Mouse (Mus musculus) liver, embryonic 13.5 days (tissue): ENCODE data around the gene Ppm1e. TPM values are rescaled to one million over a fixed set of nuclear protein-coding genes. Genes with fewer than 3 reads are reported as not detected.

Source experiments
- ATAC-seq: fragments of 200-750 bp; cut with Nextera tagmentation; 2 replicates; pipeline ENCODE4 v1.8.0; 2017; ENCODE audit warnings: low read depth, mild to moderate bottlenecking, moderate number of reproducible peaks, moderate library complexity
- DNase-seq: peaks from one replicate; pipeline ENCODE4 v3.0.0; 2022
- H3K27ac ChIP-seq: fragments of 300-500 bp; sonication (generic); 2 replicates; pipeline ENCODE4 v1.5.1; 2015; ENCODE audit warnings: moderate library complexity, mild to moderate bottlenecking, inconsistent platforms
- H3K27me3 ChIP-seq: fragments of 300-500 bp; sonication (generic); 2 replicates; pipeline ENCODE4 v1.6.1; 2015; ENCODE audit warnings: mild to moderate bottlenecking, inconsistent platforms
- H3K36me3 ChIP-seq: fragments of 300-500 bp; sonication (generic); 2 replicates; pipeline ENCODE4 v1.6.1; 2015; ENCODE audit warnings: mild to moderate bottlenecking, inconsistent platforms
- H3K4me1 ChIP-seq: fragments of 300-500 bp; sonication (generic); replicated peaks from 2 replicates; pipeline ENCODE4 v1.6.1; 2015; ENCODE audit warnings: inconsistent platforms
- H3K4me2 ChIP-seq: fragments of 300-500 bp; sonication (generic); 2 replicates; pipeline ENCODE4 v1.6.1; 2015; ENCODE audit warnings: inconsistent platforms, mild to moderate bottlenecking, moderate library complexity
- H3K4me3 ChIP-seq: fragments of 300-500 bp; sonication (generic); replicated peaks from 2 replicates; pipeline ENCODE4 v1.5.1; 2015; ENCODE audit warnings: mild to moderate bottlenecking, inconsistent platforms
- H3K9ac ChIP-seq: fragments of 300-500 bp; sonication (generic); 2 replicates; pipeline ENCODE4 v1.6.1; 2015; ENCODE audit warnings: mild to moderate bottlenecking, inconsistent platforms
- H3K9me3 ChIP-seq: fragments of 300-500 bp; sonication (generic); replicated peaks from 2 replicates; pipeline ENCODE4 v1.6.1; 2016; ENCODE audit warnings: inconsistent platforms
- WGBS: fragments of 180-500 bp; shearing (Covaris S2); methylation state at CpG from one replicate; pipeline ENCODE4 v1.1.7; 2015; ENCODE audit not compliant: insufficient replicate concordance; 5-methylcytosine and 5-hydroxymethylcytosine counted together
- polyA plus RNA-seq: library from polyadenylated mRNA; unstranded; fragments of >200 nt; fragmentation: Nextera tagmentation; extraction: Ambion mirVana; gene quantifications from 2 replicates; pipeline ENCODE4 v1.2.1, GENCODE M21; 2015

Ppm1e gene
- polyA plus RNA-seq, 1 experiment from 2014 or later: 1.8 TPM

DNA sequence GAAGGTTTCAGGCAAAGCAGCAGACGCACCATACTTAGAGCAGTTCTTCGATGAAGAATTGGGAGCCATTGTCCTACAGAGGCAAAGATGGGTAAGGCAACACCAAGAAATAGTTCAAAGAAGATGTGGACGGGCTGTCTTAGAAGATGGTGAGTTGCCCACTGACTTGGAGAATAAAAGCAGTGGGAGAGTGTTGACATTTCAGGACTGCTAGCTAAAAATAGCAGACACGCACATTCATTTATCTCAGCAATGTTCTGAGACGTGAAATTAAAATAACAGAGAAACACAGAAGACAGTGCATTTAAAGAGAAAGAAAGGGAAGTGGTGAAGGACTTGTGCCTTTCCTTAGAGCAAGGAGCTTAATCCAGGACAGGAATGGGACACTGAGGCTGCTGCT, 59.8 kb downstream of the Ppm1e start:
- Histone ChIP-seq H3K4me3 (no peak overlapping the region), H3K4me1 (peaks cover 8% of the 10 kb centered on the region), H3K4me2 (no peak overlapping the region), H3K9ac (no peak overlapping the region), H3K9me3 (no peaks in the 10 kb centered on the region), H3K27me3 (no peaks in the 10 kb centered on the region), H3K36me3 (no peaks in the 10 kb centered on the region), H3K27ac (no peak overlapping the region)
- ATAC-seq: no peak
- DNase-seq: no peak
- 66% methylated on average over 5 of the region's 5 CpGs for WGBS

DNA sequence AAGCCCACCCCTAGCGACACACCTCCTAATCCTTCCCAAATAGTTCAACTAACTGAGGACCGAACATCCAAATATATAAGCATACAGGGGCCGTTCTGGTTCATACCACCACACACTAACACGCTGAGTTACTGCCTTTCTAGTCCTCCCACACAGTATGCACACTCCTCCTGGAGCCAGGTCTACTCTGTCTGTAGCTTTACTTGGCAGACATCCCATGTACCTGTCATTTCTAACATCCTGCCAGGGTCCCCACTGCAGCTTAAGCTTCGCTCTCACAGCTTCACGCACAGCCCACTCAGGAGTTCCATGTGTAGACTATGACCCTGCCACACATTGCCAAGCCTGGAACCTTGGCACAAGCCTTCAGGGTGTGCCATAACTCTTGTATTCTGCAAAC, 62.4 kb downstream of the Ppm1e start:
- ATAC-seq: no peak
- DNase-seq: no peak

DNA sequence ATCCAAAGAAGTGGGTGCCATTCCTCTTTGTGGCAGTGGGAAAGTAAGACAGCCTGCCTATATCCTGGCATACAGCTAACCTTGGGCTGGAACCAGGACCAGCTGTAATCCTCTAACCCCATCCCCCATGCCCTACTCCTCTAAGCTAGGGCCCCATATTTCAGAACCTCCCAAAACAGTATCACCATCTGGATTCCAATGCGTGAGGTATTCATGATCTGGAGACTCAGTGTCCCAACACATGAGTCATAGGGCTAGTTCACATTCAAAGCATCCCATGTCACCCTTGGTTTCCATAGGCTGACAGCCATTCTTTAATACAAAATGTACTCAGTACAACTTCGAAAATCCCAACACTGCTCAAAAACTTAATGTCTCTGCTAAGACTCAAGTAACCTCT, 63.2 kb downstream of the Ppm1e start:
- DNase-seq (no peak), ATAC-seq (no peak)
- H3K4me1 ChIP-seq: no peaks in the 10 kb centered on the region
- WGBS: 76% methylated on average over 2 of the region's 2 CpGs
- no peak overlapping the region for H3K9ac ChIP-seq
- H3K4me3 ChIP-seq: no peak overlapping the region
- no peaks in the 10 kb centered on the region for H3K36me3 ChIP-seq
- no peaks in the 10 kb centered on the region for H3K9me3 ChIP-seq
- H3K27ac ChIP-seq: no peak overlapping the region
- H3K4me2 ChIP-seq: no peak overlapping the region
- no peaks in the 10 kb centered on the region for H3K27me3 ChIP-seq

More for the DNA sequence above, 62.4 kb downstream of the Ppm1e start:
- Histone ChIP-seq H3K36me3 (no peaks in the 10 kb centered on the region), H3K4me3 (no peak overlapping the region), H3K9me3 (no peaks in the 10 kb centered on the region), H3K9ac (no peak overlapping the region), H3K4me1 (no peaks in the 10 kb centered on the region), H3K4me2 (no peak overlapping the region), H3K27ac (no peak overlapping the region), H3K27me3 (no peaks in the 10 kb centered on the region)
- WGBS: 80% methylated on average over 6 of the region's 6 CpGs

DNA sequence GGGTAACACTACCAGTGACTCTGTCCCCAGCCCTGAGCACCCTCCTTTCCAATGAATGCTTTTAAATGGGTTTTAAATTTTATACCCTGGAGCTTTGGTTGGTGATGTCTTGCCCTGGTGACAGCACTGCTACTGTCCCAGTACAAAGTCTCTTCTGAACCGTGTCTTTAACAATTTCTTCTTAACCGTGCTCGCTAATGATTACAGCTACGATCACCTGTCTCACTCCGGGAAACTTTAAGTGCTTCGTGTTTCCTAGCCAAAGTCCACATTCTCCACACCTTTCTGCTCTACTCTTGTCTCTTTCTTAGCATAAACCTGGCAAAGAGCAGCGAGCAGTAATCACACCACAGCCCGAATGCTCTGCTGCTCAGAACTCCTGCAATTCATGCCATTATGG, 69.5 kb downstream of the Ppm1e start:
- no peak overlapping the region for H3K27ac ChIP-seq
- ATAC-seq (no peak), DNase-seq (no peak)
- no peak overlapping the region for H3K4me3 ChIP-seq
- H3K4me2 ChIP-seq: no peak overlapping the region
- H3K36me3 ChIP-seq: no peaks in the 10 kb centered on the region
- WGBS: 79% methylated on average over 8 of the region's 8 CpGs
- no peak overlapping the region for H3K9ac ChIP-seq
- H3K4me1 ChIP-seq: no peaks in the 10 kb centered on the region
- no peaks in the 10 kb centered on the region for H3K9me3 ChIP-seq
- H3K27me3 ChIP-seq: no peaks in the 10 kb centered on the region

DNA sequence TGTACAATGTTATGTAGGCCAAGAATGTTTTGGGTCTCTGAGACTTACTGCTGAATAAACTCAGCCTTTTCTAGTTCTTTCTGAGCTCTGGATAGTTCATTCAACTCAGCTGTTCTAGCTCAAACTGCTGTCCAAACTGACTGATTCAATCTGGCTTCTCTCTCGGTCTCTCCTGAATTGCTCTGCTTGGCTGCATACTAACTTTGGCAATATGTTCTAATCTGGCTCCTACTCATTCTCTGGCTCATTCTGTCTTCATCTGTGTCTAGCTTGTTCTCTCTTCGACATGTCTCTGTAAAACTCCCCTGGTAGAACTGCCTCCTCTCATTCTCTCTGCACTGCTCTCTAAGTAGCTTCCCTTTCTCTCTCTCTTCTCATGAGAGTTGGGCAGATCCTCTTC, 72.6 kb downstream of the Ppm1e start:
- no peaks in the 10 kb centered on the region for H3K36me3 ChIP-seq
- no peak for ATAC-seq
- H3K4me2 ChIP-seq: no peak overlapping the region
- no peaks in the 10 kb centered on the region for H3K27me3 ChIP-seq
- H3K4me3 ChIP-seq: no peak overlapping the region
- 75% methylated on average over 2 of the region's 2 CpGs for WGBS
- H3K4me1 ChIP-seq: peaks cover 11% of the 10 kb centered on the region
- no peak overlapping the region for H3K27ac ChIP-seq
- no peaks in the 10 kb centered on the region for H3K9me3 ChIP-seq
- DNase-seq: no peak
- no peak overlapping the region for H3K9ac ChIP-seq

DNA sequence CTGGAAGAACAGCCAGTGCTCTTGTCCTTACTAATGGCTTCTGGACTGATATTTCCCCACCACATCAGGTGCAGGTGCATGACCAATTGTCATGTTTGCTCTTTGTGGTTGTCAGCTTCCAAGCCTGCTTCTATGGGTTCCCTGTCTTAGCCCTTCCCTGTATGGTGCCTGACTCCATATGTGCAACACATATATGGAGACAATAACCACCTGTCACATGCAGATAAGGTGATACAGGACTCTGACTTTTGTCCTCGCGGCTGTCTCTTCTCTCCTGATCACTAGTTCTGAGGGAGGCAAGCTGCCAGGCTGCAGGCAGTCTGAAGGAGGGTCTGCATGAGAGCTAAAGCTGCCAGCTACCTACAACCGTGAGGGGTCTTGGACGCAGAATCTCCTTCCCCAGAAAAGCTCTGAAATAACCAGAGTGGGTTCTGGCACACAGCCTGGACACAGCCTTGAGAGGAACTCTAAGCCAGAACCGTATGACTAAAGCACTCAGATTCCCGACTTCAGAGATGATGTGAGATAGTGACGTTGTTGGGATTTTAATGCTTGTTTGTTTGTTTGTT, 76.8 kb downstream of the Ppm1e start:
- DNase-seq: no peak
- Histone ChIP-seq H3K27ac (no peak overlapping the region), H3K27me3 (no peaks in the 10 kb centered on the region), H3K4me2 (no peak overlapping the region), H3K4me3 (no peak overlapping the region), H3K36me3 (no peaks in the 10 kb centered on the region), H3K9ac (no peak overlapping the region), H3K4me1 (peaks cover 12% of the 10 kb centered on the region), H3K9me3 (no peaks in the 10 kb centered on the region)
- WGBS: 57% methylated on average over 7 of the region's 7 CpGs
- peak; percentile 36; the same call in 1 of the 2 replicates for ATAC-seq

DNA sequence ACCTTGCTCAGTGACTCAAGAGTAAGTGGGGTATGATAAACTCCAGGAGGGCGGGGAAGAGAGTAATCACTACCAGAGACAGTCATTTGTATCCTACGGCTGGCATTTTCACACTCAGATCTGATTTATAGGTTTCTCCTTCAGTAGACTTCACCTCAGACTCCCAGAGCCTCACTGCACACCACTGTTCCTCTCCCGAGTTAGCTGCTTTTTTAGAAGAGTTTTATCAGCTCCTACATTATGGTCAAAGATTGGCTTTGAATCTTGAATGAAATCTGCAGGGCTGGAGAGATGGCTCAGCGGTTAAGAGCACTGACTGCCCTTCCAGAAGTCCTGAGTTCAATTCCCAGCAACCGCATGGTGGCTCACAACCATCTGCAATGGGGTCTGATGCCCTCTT, 79.4 kb downstream of the Ppm1e start:
- Histone ChIP-seq H3K36me3 (no peaks in the 10 kb centered on the region), H3K4me1 (peaks cover 29% of the 10 kb centered on the region), H3K27me3 (no peaks in the 10 kb centered on the region), H3K9me3 (no peaks in the 10 kb centered on the region), H3K4me2 (no peak overlapping the region), H3K27ac (no peak overlapping the region), H3K4me3 (no peak overlapping the region), H3K9ac (no peak overlapping the region)
- DNase-seq (no peak), ATAC-seq (no peak)
- WGBS: 42% methylated on average over 5 of the region's 5 CpGs

DNA sequence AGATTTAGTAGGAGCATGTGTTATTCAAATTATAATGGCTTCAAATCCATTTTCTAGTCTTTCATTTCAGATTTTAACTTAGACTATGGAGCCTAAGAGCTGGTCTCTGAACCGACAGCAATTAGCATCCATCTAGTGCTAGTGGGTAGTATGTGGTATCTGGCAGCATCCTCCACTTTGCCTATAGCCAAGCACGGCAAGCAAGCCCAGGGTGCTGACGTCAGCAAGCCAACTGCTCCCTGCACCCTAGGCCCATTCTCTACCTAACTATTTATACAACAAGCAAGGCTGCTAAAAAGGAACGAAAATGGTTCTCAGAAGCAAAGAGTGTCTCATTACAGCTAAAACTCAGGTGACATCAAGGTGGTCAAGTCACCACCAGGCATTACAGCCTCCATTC, 80.0 kb downstream of the Ppm1e start:
- Histone ChIP-seq H3K4me1 (peaks cover 29% of the 10 kb centered on the region), H3K9ac (no peak overlapping the region), H3K27ac (no peak overlapping the region), H3K4me2 (no peak overlapping the region), H3K27me3 (no peaks in the 10 kb centered on the region), H3K9me3 (no peaks in the 10 kb centered on the region), H3K36me3 (no peaks in the 10 kb centered on the region), H3K4me3 (no peak overlapping the region)
- ATAC-seq (no peak), DNase-seq (no peak)
- 76% methylated on average over 4 of the region's 4 CpGs for WGBS

DNA sequence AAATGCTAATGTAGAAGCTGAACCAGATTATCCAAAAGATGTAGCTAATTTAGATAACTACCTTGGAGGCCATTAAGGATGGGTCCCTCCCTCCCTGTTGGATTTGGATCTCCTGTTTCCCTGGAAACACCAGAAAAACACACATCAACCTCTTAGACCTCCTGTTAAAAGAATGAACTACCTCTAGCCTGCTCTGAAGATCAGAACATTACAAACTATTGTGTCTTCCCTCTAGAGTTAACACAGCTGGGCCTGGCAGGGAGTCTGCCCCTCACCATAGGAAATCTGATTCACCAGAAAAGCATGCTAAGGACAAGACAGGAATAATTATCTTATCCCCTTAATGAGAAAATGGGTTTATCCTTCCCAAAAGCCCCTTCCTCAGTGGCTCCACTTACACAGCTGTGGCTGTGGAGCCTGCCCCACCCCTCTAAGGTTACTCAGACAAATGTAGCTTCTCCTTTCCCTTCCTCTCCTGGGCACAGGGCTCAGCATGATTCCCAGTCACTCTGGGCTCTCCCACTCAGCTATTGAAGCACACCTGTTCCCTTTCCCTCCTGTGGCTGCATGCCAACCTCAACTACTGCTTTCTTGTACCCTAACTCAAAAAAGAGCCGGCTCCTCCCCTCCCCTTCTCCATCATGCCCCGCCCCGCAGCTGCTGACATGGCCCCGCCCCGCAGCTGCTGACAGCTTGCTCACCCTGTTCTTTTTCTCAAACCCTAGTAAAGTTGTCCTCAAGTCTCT, 82.4 kb downstream of the Ppm1e start:
- Histone ChIP-seq H3K4me3 (no peak overlapping the region), H3K9me3 (no peaks in the 10 kb centered on the region), H3K9ac (no peak overlapping the region), H3K27me3 (no peaks in the 10 kb centered on the region), H3K36me3 (no peaks in the 10 kb centered on the region), H3K4me1 (peaks cover 18% of the 10 kb centered on the region), H3K27ac (no peak overlapping the region), H3K4me2 (peak overlapping the region; percentile 6)
- DNase-seq (no peak), ATAC-seq (no peak)
- WGBS: 8% methylated on average over 5 of the region's 5 CpGs

DNA sequence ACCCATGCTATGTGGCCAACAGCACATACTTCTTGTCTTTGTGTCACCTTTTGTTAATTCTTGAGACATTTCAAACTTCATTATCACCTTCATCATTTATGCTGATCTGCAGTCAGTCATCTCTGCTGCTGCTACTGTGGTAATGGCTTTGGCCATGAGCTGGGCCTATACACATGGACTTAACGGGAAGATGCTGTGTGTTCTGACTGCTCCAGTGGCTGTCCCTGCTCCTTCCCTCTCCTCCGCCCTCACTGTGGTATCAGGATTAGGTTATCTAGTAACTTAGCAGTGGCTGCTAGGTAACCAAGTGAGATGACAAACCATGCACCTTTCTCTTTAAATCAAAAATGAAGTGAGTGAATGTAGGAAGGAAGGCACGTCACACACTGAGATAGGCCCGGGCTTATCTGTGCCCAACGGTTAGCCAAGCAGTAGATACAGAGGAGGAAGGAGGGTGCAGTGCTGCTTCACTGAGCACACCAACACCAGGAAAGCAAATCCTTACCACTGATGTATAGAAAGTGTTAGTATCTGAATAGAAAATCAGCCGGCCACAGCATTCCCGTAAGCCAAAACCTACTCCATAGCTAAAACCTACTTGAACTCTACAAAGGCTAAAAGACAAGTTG, 83.3 kb downstream of the Ppm1e start:
- H3K27me3 ChIP-seq: no peaks in the 10 kb centered on the region
- no peaks in the 10 kb centered on the region for H3K9me3 ChIP-seq
- no peaks in the 10 kb centered on the region for H3K36me3 ChIP-seq
- DNase-seq (no peak), ATAC-seq (peak; percentile 68; the same call in 1 of the 2 replicates)
- no peak overlapping the region for H3K4me3 ChIP-seq
- H3K27ac ChIP-seq: no peak overlapping the region
- 33% methylated on average over 7 of the region's 7 CpGs for WGBS
- H3K9ac ChIP-seq: no peak overlapping the region
- H3K4me2 ChIP-seq: no peak overlapping the region
- peaks cover 18% of the 10 kb centered on the region for H3K4me1 ChIP-seq

DNA sequence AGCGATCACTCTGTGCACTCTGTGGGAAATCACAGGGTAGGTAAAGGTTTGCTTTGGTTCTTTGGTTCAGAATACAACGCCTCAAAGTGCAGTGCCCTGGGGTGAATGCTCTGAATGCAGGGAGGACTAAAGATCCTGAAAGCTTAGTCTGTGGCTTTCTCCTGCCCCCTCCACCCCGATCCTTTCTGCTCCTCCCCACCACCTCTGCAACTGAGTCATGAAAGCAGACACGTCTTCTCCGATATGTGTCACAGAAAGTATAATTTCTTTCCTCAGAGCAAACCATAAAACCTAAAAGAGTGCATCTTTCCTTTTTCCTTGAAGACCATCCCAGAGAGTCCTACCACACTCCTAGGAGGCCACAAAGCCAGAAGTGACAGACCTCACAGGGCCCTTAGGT, 86.1 kb downstream of the Ppm1e start:
- Histone ChIP-seq H3K9me3 (no peaks in the 10 kb centered on the region), H3K27me3 (no peaks in the 10 kb centered on the region), H3K4me1 (peaks cover 18% of the 10 kb centered on the region), H3K4me2 (no peak overlapping the region), H3K36me3 (no peaks in the 10 kb centered on the region), H3K9ac (no peak overlapping the region), H3K4me3 (no peak overlapping the region), H3K27ac (no peak overlapping the region)
- WGBS: 75% methylated on average over 5 of the region's 5 CpGs
- ATAC-seq: no peak
- DNase-seq: no peak

DNA sequence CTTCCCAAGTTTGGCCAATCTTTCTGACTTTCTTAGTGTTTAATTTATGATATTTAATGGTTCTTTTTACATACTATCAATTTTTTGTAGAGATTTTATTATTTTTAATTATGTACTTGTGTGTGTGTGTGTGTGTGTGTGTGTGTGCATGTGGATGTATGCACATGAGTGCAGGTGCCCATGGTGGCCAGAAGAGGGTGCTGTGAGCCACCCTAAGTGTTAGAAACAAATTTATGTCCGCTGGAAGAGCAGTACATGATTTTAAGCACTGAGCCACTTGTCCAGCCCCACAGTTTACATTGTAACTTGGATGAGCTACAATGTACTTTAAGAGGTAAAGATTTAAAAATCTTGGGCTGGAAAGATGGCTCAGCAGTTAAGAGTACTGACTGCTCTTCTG, 87.3 kb downstream of the Ppm1e start:
- DNase-seq (no peak), ATAC-seq (no peak)
- H3K9ac ChIP-seq: no peak overlapping the region
- H3K4me2 ChIP-seq: no peak overlapping the region
- 77% methylated on average over 1 of the region's 1 CpGs for WGBS
- H3K4me3 ChIP-seq: no peak overlapping the region
- H3K4me1 ChIP-seq: peaks cover 12% of the 10 kb centered on the region
- H3K27me3 ChIP-seq: no peaks in the 10 kb centered on the region
- H3K27ac ChIP-seq: no peak overlapping the region
- H3K36me3 ChIP-seq: no peaks in the 10 kb centered on the region
- no peaks in the 10 kb centered on the region for H3K9me3 ChIP-seq
